Mouse (Mus musculus): ENCODE measurements at regions not wholly inside any gene's neighbourhood (a gene's known extent, or its start where the extent isn't known, plus 50 kb on each side); places are given as distances from the start of the nearest gene placed in this dataset.

DNA sequence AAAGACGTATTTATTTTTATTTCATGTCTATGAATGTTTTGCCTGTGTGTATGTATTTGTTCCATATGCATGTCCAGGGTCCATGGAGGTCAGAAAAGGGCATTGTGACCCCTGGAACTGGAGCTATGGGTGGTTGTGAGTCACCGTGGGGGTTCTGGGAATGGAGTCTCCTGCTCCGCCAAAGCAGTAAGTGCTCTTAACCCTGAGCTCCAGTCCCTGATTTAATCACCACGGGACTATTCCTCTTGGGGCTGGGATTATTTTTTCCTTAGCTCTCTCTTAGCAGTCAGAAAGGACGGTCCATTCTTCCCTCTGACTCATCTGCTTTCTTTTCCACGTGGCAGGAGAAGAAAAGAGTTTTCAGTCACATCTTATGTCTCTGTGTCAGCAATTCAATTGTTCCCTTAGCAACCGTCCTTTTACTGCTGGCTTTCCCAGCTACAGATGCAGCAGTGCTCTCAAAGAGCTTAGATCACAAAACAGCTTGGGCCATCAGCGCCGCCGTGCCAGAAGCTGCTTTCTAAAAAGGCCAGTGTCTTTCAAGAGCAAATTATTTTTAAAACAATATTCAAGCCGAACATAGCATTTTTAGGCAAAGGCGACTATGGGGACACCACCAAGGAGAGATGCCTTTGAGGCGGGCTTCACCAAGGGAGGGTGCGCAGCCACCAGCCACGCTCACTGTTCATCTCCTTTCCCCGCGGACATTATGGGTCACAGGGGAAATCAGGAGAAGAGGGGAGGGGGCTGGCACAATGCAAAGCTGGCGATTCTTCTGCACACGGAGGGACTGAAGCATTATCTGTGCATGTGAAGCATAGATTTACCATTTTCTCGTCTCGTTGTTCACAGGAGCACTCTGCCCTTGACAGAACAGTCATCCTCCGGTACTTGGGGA lies 110.8 kb downstream of the Map3k7 start:
- DNase-seq (ENCODE audit: low read depth in 1 of 2, low spot score in 2 of 2): no peak

DNA sequence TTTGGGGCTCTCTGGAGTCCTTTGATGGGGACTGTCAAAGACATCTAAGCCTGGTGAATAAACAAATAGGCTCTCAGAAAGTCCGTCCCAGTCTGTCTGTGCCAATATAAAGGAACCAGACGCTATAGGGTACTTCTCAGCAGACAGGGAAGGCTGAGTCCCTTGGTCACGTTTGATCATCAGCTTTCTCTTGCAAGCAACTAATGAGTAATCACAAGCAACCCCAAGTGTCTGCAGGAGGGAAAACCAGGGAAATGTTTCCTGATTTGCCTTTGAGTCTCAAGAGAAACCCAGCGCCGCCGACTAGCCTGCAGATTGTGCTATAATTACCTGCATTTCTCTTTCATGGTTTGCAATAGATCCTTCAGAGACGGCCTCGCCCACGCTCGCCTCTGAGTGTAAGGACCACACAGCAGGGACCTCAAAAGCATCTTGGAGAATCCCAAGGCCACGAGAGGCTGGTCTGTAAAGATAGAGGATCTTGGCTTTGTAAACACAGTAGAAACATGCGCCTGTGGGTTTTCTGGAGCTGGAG lies 112.6 kb downstream of the Map3k7 start:
- DNase-seq (ENCODE audit: low read depth in 1 of 2, low spot score in 2 of 2): no peak

DNA sequence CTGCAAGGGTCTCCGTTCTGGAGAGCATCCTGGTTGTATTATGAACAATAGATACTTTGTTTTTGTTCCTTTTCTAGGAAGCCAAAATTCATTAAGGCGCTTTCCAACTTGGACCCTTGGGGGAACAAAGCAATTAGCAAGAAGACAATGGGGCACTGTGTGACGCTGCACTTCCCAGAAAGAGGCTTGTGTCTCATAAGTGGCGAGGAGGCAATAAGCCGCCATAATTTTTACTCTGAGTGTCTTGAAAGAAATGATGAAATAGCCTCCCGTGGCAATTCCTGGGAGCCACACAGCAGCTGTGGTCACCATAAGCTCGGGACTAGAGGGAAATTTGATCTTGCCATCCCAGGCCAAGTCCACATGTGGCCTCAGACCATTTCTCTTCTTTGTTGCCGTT lies 119.6 kb downstream of the Map3k7 start:
- DNase-seq (ENCODE audit: low read depth in 1 of 2, low spot score in 2 of 2): no peak

DNA sequence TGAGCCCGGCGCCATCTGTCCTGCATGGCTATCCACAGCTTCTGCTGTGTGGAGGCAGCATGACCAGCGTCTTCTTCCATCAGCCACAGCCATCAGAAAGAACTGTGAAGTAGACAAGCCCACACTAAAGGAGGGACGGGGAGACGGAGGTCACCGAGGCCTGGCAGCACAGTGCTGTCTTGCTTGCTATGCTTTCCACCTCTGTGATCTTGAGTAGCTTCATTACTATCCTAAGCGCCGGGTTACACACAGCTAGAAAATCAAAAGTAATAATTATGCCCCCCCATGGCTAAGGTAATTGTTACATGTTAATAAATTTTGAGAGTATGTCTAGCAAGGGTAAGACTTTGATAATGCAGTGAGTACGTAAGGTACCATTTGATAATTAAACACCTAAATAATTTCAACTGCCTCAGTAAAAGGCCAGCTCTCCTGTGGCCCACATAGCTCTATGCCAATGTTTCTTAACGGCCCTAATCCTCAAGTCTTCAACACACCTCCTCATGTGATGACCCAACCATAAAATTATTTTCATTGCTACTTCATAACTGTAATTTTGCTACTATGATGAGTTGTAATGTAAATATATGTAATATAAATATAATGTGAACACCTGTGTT lies 120.5 kb downstream of the Map3k7 start:
- no peak for DNase-seq (ENCODE audit: low read depth in 1 of 2, low spot score in 2 of 2)

DNA sequence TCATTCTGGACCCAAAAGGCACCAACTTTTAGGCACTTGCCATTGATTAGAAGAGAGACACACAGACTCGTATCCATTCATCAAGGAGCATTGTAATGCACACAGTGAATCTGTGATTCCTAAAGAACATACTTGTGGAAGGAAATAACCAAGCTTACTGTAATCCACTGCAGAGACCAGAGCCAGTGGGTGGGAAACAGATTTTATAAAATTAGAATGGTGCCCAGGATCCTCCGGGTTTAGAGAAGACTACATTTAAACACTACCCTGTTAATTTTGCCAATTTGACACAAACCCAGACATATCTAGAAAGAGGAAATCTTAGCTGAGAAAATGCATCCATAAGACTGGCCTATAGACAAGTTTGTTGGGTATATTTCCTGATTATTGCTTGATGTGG lies 121.1 kb downstream of the Map3k7 start:
- no peak for DNase-seq (ENCODE audit: low read depth in 1 of 2, low spot score in 2 of 2)

DNA sequence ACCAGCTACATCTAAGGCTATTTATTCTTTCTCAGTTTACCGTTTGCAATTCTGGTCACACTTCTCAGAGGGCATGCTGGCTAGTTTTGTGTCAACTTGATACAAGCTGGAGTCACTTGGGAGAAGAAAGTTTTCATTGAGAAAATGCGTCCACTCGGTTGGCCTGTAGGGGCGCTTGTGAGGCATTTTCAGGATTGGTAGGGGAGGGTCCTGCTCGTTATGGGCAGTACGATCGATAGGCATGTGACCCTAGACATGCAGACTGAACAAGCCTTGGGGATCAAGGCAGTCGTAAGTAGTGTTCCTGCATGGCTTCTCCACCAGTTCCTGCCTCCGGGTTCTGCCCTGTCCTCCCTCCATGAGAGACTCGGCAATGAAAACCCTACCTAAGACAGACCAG lies 127.2 kb downstream of the Map3k7 start:
- no peak for DNase-seq (ENCODE audit: low read depth in 1 of 2, low spot score in 2 of 2)

DNA sequence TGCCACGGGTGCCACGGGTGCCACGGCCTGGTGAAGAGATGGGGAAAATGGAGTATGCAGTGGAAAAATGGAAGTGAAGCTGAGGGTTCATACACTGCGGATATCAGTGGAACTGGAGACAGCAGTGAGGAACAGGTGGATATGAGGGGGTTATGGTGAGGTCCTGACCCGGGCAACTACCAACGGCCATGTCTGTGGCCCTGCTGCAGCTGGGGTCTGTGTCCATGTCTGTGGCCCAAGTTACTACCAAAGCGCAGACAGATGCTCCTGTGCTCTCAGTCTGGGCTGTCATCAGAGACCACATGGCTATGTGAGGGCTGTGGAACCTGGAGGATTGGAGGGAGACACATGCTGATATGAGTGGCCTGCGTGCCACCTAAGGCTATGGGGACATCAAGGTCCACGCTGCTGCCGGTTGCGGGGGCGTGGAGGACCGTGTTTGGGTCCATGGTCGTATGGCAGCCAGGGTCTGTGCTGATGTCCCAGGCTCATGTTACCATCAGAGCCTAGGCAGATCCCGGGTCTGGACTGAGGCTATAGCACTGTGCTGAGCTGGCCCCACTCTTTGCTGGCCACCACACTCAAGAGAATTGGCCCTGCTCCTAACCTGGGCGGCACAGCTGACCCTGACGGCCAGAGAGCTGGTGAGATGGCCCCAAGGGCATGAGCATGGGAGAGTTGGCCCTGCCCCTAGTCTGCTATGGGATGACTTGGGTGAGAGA lies 128.6 kb downstream of the Map3k7 start:
- no peak for DNase-seq (ENCODE audit: low read depth in 1 of 2, low spot score in 2 of 2)

DNA sequence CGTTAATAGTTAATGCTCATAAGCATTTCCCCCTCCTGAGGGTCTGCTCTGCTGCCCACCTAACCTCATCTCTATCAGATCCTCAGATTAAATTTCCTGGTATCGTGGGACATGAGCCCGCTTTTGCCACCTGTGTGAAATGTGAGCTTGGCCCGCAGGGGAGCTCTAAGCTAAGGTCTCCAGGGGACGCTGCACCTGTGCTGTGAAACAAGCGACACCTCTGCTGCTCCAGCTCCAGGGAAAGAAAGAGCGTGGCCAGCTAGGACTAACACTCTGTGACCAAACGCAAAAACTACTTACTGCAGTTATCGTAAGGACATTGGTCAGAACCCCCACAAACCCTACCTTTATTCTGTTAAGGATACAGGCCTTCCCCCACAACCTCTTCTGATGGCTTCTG lies 134.3 kb downstream of the Map3k7 start:
- DNase-seq (ENCODE audit: low read depth in 1 of 2, low spot score in 2 of 2): no peak

DNA sequence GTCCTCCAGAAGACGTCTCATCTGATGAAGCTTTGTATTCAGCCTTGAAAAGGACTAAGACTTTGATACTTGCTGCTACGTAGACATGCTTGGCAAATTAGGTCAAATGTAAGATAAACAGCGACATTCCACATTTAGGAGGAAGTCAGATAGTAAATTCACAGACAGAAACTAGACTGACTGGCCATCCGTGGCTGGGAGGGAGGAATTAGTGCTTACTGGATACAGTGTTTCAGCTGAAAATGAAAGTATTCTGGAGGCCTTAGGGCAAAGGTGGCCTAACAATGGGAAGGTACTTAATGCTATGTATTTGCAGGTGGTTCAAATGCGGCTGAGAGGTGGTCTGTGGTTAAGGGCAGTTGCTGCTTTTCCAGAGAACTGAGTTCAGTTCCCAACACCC lies 137.1 kb downstream of the Map3k7 start:
- DNase-seq (ENCODE audit: low read depth in 1 of 2, low spot score in 2 of 2): no peak

DNA sequence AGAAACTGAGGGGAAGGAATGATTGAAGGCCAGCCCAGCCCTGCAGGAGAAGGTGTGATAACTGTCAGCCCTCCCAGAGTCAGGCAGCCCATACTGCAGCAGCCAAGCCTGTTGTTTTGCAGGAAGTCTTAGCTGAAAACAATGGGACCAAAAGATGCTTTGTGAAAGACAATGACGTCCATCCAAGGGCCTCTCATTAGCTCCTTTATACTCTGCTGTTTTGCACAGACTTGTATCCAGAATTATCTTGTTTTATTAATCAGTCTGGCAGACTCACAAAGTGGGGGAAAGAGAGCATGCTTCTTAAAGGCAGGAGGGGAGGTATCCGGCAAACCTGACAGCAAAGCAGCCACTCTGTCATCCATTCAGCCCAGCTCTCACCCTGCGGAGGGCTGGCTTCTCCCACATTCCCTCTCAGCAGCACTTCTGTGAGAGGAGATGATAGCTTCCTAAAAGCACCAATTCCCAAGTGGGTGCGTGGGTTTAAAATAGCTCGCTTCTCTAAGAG lies 131.9 kb upstream of the Bach2 start:
- DNase-seq (ENCODE audit: low read depth in 1 of 2, low spot score in 2 of 2): no peak

DNA sequence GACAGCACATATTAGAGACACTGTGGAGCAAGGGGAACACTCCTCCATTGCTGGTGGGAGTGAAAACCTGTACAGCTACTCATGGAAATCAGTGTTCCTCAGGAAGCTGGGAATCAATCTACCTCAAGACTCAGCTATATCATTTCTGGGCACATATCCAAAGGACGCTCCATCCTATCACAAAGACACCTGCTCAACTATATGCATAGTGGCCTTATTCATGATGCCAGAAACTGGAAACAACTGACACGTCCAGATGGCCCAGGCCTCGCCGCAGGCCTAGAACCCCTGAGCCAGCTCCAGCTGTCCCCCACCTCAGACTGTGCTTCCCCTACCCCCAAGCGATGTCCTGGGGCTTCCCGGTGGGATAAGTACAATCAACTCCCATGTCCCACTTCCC lies 116.3 kb upstream of the Bach2 start:
- DNase-seq (ENCODE audit: low read depth in 1 of 2, low spot score in 2 of 2): no peak

DNA sequence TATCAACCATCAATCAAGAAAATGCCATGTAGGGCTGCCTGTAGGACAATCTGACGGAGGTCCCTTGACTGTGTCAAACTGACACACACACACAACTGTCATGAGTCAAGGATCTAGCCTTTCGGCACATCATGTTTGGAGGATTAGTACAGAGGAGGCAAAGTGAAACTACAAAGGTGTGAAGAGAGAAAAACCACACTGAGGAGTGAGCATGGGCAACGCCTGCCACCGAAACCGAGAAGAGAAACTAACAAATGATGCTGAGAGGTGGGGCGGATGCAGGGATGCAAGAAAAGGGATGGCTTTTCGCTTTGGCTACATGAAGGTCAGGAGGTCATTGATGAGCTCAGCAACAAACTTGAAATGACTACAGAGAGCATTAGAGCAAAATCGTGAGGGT lies 111.8 kb upstream of the Bach2 start:
- DNase-seq (ENCODE audit: low read depth in 1 of 2, low spot score in 2 of 2): no peak

DNA sequence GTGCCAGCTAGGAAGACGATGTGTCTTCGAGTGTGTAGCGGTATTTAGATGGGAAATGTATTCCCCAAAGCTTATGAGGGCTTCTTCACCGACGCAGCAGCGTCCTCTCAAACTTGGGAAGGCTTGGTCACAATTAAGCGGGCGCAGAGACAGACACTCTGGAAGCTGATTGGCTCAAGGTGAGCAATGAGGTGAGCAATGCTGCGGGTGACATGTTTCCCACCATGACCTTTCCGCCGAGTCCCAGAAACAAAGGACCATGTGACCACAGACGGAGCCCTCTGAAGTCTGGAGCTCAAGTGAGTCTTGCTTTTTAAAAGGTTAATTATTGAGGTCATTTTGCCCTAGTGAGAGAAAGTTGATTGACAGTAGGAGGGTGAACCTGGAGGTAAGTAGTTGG lies 108.0 kb upstream of the Bach2 start:
- DNase-seq (ENCODE audit: low read depth in 1 of 2, low spot score in 2 of 2): no peak

DNA sequence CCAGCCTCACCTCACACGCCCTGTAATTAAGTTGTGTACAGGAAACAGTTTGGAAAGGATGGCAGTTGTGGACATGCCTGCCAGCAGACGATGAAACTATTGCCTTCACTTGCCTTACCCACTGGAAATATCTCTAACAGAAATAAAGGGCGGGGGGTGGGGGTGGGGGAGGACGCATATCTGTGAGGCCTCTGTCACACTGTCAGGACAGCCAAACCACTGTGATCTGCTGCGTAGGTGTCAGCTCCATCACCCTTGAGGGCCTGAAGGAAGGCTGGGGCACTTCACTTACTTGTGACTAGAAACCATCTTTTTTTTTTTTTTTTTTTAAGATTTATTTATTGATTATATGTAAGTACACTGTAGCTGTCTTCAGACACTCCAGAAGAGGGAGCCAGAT lies 106.8 kb upstream of the Bach2 start:
- DNase-seq (ENCODE audit: low read depth in 1 of 2, low spot score in 2 of 2): no peak

DNA sequence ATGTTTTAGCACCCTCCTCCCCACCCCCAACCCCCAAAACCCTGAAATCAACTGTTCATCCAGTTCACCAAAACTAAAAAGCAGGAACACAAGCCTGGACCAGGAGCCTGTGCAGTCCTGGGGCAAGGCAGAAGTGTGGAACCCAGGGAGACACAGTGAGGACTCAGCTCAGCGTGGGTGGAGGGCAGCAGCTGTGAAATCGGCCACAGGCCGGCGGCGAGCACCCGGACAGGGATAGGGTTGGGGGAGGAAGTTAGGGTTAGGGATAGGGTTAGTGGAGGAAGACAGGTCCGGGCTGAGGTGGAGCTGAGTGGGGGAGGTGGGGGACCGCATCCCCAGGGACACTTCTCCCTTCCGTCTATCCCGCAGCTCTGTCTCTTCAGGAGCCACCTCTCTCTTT lies 102.5 kb upstream of the Bach2 start:
- DNase-seq (ENCODE audit: low read depth in 1 of 2, low spot score in 2 of 2): no peak

DNA sequence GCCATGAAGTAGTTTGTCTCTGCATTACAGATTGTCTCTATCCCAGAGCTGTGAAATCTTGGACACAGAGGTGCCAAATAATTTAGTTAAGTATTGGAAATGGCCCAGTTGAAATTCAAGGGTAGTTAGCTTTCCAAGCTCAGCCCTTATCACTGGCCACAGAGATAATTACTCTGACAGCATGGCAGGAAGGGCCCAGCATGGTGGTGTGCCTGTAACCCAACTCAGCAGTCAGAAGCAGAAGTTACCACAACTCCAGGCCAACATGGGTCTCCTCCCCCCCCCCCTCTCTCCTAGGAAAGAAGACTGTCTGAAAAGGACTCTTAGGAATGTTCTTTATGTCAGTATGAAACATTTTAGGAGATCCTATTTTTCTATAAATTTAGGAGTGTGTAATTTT lies 101.4 kb upstream of the Bach2 start:
- DNase-seq (ENCODE audit: low read depth in 1 of 2, low spot score in 2 of 2): no peak

DNA sequence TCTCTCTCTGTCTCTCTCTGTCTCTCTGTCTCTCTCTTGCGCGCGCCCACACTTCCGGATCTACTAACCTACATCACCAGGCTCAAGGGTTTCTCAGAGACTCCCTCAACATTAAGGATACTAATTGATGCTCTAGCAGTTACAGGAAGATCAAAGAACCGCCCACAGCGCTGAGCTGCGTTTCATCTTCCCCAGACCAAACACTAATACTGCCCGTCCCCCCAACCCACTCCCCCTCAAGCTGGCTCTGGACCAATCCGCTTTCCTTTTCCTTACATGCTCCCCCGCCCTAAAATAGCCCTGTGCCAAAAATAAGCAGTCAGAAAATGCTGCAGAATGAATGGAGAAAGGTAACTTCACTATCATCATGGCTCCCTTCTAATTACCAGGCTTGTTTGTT lies 100.6 kb upstream of the Bach2 start:
- DNase-seq (ENCODE audit: low read depth in 1 of 2, low spot score in 2 of 2): no peak

DNA sequence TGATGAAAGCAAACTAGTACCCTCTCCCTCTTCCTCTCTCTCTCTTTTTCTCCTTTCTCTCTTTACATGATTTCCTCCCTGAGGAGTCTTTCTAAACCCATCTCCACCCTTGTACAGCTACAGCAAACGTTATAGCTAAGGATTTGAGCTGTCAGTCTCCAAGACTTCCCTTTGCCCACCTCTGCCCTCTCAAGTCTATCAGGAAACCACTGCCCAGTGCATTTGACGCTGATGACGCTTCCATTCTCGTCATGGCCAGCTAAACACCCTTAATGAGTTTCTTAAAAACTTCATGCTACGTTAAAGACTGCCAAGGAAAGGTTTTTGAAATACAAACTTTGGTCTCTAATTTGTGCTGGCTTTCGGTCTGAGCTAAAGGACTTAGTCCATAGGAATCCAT lies 99.0 kb upstream of the Bach2 start:
- no peak for DNase-seq (ENCODE audit: low read depth in 1 of 2, low spot score in 2 of 2)

DNA sequence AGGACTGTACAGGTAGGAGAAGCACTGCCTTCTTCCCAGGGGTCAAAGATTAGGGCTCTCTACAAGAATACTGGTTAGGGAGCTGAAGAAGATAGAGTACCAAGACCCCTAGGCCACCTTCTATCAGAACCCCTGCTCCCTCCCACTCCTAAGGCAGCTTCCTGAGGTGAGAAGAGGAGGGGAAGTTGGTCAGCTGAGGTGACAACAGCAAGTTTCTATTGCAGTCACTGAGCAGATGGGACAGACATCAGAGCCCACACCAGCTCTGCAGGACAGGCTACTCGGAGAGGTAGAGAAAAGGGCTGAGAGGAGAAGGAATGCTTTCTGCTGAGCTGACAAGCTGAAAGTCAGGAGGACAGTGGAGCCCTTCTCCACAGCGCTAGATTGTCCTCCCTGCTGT lies 98.5 kb upstream of the Bach2 start:
- DNase-seq (ENCODE audit: low read depth in 1 of 2, low spot score in 2 of 2): no peak

DNA sequence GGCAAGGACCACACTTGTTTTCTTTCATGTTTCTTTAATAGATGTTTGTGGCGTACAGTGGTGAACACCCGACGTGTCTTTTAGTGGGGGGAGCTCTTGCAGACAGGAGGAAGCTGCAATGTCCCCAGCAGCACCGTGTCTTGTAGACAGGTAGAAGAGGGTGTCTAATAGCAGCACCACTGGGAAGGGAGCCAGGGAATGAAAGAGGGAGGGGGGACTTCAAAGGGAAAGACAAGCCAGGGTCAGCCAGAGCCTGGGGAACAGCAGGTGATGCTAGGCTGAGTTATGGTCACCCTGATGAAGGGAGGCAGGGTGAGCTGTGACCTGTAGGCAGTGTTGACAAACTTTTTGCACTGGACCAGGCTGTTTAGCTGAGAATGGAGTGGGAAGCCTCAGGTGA lies 96.4 kb upstream of the Bach2 start:
- no peak for DNase-seq (ENCODE audit: low read depth in 1 of 2, low spot score in 2 of 2)

DNA sequence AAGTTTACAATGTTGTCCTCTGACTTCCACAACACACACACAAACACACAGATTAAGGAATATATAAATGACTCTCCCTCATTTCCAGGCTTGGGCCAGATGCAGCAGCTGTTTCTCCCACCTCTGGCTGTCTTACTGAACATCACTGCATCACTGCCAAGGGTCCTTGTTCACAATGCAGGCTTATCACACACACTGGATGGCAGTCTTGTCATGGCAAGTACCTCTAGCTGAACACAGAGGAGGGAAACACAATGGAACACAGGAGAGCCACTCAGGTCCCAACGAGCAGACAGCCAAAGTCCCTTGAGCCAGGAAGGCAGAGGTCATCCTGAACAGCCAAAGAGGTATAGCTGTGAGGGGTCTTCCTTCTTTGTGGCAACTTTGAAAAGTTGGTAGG lies 91.5 kb upstream of the Bach2 start:
- no peak for DNase-seq (ENCODE audit: low read depth in 1 of 2, low spot score in 2 of 2)

DNA sequence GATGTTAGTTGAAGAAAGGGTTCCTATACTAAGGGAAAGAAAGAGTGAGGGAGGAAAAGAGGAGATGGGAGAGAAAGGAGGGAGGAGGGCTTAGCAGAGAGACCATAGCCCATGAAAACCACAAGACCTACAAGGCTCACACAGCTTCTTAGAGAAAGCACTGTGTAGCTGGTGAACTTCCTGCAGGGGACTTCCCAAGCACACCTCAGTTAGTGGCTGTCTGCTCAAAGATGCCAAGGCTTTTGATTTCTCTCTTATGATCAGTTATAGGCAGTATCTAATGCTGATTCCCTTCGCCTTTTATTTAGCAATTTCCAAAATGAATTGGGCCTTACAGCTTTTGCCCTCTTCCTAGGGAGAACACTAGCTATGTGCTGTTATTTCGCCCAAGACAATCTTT lies 90.0 kb upstream of the Bach2 start:
- no peak for DNase-seq (ENCODE audit: low read depth in 1 of 2, low spot score in 2 of 2)

Data from monocyte, adult 2 months (primary cell).